Mouse (Mus musculus): Measurements from ENCODE around the gene Nsa2.
"Not testable (repeated sequence)": the region's sequence is repeated elsewhere in the genome, so short reads cannot be mapped to it uniquely, and the experiment has no call there.

Nsa2 gene

GRCm38 (mm10) chr13:97137466-97138400 is at the start of gene Nsa2, which contains the start of gene Gfm2:
Gene Nsa2 (minus strand): TSS chr13:97137937.
Gene Gfm2 (plus strand): TSS chr13:97137937.
- DNase-seq (ENCODE audit: low spot score), result peak; percentile 90

- no peak for DNase-seq (ENCODE audit: low spot score)
These were observed 48.6 kb upstream of the Nsa2 start for GRCm38 (mm10) chr13:97186346-97186745.

- DNase-seq (ENCODE audit: low spot score), result no peak
These were observed 46.9 kb upstream of the Nsa2 start for GRCm38 (mm10) chr13:97184656-97185055.

GRCm38 (mm10) chr13:97184168-97184567 is 46.4 kb upstream of the Nsa2 start:
- no peak for DNase-seq (ENCODE audit: low spot score)

GRCm38 (mm10) chr13:97182821-97183220 is 45.1 kb upstream of the Nsa2 start:
- DNase-seq (ENCODE audit: low spot score), result no peak

- DNase-seq (ENCODE audit: low spot score), result no peak
These were observed 42.5 kb upstream of the Nsa2 start for GRCm38 (mm10) chr13:97180113-97180828.

- no peak for DNase-seq (ENCODE audit: low spot score)
These were observed 41.2 kb upstream of the Nsa2 start for GRCm38 (mm10) chr13:97178943-97179342.

GRCm38 (mm10) chr13:97176731-97177130 is 39.0 kb upstream of the Nsa2 start:
- DNase-seq (ENCODE audit: low spot score), result no peak

GRCm38 (mm10) chr13:97175520-97176264 is 38.0 kb upstream of the Nsa2 start:
- no peak for DNase-seq (ENCODE audit: low spot score)

- DNase-seq (ENCODE audit: low spot score), result no peak
These were observed 8.1 kb upstream of the Nsa2 start for GRCm38 (mm10) chr13:97145834-97146233.

GRCm38 (mm10) chr13:97142321-97142720 is 4.6 kb upstream of the Nsa2 start:
- DNase-seq (ENCODE audit: low spot score), result no peak

GRCm38 (mm10) chr13:97138404-97138931 is 731 bp upstream of the Nsa2 start:
- not testable (repeated sequence) for DNase-seq (ENCODE audit: low spot score)

- DNase-seq (ENCODE audit: low spot score), result not testable (repeated sequence)
These were observed 7.3 kb downstream of the Nsa2 start for GRCm38 (mm10) chr13:97130413-97130812.

GRCm38 (mm10) chr13:97129654-97130053 is 8.1 kb downstream of the Nsa2 start:
- not testable (repeated sequence) for DNase-seq (ENCODE audit: low spot score)

- no peak for DNase-seq (ENCODE audit: low spot score)
These were observed 16.4 kb downstream of the Nsa2 start for GRCm38 (mm10) chr13:97121341-97121740.

GRCm38 (mm10) chr13:97109046-97109445 is 28.7 kb downstream of the Nsa2 start:
- DNase-seq (ENCODE audit: low spot score), result no peak

GRCm38 (mm10) chr13:97107721-97108120 is 30.0 kb downstream of the Nsa2 start:
- DNase-seq (ENCODE audit: low spot score), result not testable (repeated sequence)

- DNase-seq (ENCODE audit: low spot score), result peak; percentile 10
These were observed 32.7 kb downstream of the Nsa2 start for GRCm38 (mm10) chr13:97104996-97105395.

GRCm38 (mm10) chr13:97099187-97099852 is 38.4 kb downstream of the Nsa2 start, which contains the start of gene Gm6169:
Gene Gm6169 (minus strand): TSS chr13:97099237.
- peak; percentile 66 for DNase-seq (ENCODE audit: low spot score)

- DNase-seq (ENCODE audit: low spot score), result no peak
These were observed 42.0 kb downstream of the Nsa2 start for GRCm38 (mm10) chr13:97095726-97096125.

GRCm38 (mm10) chr13:97088183-97088582 is 49.6 kb downstream of the Nsa2 start:
- no peak for DNase-seq (ENCODE audit: low spot score)
